Mouse (Mus musculus) megakaryocyte, embryonic 14.5 days (primary cell): ENCODE results near the gene Dcaf11.

ENCODE experiments used
- FLI1 ChIP-seq: IDR thresholded peaks from 2 replicates; pipeline ENCODE4 v1.6.1; 2012; ENCODE audit warnings: low read length, inconsistent platforms, mixed read lengths
- GATA1 ChIP-seq: IDR thresholded peaks from 3 replicates; pipeline ENCODE4 v1.6.1; 2012; ENCODE audit warnings: mixed read lengths, low read length, inconsistent platforms, borderline replicate concordance

GRCm38 (mm10) chr14:55527940-55528339 lies 31.9 kb upstream of the Dcaf11 start:
- TF ChIP-seq GATA1 (no peak), FLI1 (no peak)
